Mouse (Mus musculus) G1E (cell line): ENCODE data around the gene Ogdhl.

ENCODE experiments used
- CTCF ChIP-seq: IDR thresholded peaks from 2 replicates; pipeline ENCODE4 v1.5.1; 2012; ENCODE audit warnings: low read depth, low read length, inconsistent platforms, mixed read lengths
- GATA1 ChIP-seq: IDR thresholded peaks from 2 replicates; pipeline ENCODE4 v1.6.1; 2012; ENCODE audit warnings: borderline replicate concordance, low read length, inconsistent platforms, mixed read lengths
- POLR2AphosphoS5 ChIP-seq: IDR thresholded peaks from 2 replicates; pipeline ENCODE4 v1.6.1; 2012; ENCODE audit warnings: low read depth, low read length, inconsistent platforms; ENCODE audit not compliant: insufficient replicate concordance

DNA sequence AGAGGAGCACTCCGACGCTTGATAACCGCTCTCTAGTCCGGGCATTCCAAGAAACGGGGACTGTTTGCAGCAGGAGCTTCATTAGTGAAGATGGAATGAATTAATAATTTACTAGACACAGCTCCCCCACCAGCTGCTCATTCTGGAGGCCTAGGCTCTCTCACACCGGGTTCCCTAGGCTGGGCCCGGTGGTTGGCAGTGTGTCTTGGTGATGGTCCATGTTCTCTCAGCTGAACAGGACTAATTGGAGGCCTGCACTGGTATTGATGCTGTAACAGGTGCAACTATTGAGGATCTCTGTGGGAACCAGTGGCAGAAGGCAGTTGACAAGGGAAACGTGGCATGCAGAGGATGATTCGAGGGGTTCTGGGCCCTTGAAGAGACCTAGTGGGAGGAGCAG lies 5.5 kb downstream of the Ogdhl start:
- TF ChIP-seq CTCF, result no peak
- TF ChIP-seq GATA1, result no peak
- no peak for TF ChIP-seq POLR2AphosphoS5
